Mouse (Mus musculus) urinary bladder, postnatal 36 days (tissue): ENCODE results near the gene Diaph2.
"Not testable (repeated sequence)": the region's sequence is repeated elsewhere in the genome, so short reads cannot be mapped to it uniquely, and the experiment has no call there.

Experiments used
- DNase-seq, 2 experiments: peaks; one replicate each; pipeline ENCODE4 v3.0.0; 2022; ENCODE audit warnings: low spot score in 2 of 2, mixed read lengths in 1 of 2

Gene Diaph2

DNA sequence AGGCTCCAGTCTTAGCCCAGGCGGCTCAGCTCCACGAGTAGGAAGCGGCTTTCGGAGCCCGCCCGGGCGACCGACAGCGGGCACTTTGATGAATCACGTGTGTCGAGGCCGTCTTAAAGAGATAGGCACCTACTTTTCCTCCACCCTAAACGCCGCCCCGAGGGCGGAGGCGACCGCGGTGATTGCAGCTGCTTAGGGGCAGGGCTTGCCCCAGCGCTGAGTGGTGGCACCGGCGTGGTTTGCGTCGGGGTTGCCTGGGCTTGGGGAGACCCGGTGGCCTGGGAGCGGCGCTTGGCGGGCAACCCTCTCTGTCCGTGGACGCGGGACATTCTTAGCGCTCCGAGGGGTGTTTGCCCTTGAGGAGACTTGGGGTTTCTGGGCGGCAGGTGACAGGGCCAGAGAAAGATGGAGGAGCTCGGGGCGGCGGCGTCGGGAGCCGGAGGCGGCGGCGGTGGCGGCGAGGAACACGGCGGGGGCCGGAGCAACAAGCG lies at the start of gene Diaph2:
Diaph2 (plus strand) TSS at position 172 of the 491 bp plus-strand sequence.
- DNase-seq, result peak; percentile 60 to 82

DNA sequence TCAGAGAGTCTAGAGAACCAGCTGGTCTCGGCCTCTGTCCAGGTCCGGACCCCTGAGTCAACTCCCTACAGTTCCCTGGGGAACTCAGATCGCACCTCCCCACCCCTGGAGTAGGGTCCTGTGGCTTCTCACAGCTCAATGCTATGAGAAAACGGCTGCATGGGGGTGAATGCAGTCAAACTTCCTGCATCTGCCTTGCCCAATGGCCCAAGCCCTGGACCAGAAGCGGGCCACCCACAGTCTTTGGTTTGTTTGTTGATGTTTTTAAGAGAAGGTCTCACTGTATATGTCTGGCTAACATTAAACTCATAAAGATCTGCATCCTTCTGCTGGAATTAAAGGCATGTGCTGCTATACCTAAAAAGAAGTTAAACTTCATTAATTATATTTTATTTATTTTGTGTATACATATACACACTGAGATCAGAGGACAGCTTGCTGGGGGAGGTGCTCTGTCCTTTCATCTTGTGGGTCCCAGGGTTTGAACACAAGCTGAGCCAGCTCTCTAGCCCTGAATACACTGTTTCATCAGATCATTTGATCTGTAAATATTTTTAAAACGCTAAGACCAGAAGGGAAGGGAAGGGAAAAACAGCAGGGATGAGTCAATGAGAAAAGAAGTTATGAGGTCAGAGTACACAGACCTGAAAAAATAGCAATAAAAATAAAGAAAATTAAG lies 47.8 kb upstream of the Diaph2 start:
- DNase-seq, result no peak

DNA sequence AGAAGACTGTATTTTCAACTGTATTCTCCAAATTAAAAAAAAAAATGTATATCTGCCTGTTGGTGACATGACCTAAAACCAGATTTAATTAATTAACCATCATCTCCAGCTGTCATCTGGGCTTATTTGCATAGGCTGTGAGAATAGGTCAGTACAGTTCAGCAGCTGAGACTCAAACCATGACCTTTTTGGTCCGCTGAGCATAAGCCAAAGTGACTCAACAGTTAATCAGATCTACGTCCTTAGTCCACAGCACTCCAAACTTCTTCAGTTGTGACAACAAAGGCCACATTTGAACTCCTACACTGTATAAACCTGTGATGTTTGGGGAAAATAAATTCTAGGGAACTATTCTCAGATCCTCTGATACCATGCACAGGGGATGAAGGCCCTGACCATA lies 39.9 kb upstream of the Diaph2 start:
- DNase-seq, result no peak

DNA sequence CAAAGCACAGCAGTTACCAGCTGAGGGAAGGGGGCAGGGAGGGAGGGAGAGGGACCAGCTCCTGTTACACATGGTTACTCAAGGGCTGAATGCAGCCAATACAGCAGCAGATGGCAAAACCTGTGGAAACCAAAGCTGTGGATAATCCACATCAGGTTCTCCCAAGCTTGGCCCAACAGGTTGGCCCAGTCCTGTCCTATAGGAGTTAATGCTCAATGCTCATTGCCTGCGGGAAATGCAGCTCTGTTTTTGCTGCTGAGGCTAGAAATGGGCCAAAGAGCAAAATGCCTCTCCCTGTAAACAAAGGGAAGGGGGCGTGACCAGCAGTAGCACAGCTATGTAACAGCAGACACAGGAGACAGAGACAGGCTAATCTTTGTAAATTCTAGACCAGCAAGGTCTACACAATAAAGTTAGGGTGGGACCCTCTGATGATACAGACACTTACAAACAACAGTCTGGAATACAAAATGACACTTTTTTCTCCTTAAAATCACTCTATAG lies 20.8 kb upstream of the Diaph2 start:
- no peak for DNase-seq

DNA sequence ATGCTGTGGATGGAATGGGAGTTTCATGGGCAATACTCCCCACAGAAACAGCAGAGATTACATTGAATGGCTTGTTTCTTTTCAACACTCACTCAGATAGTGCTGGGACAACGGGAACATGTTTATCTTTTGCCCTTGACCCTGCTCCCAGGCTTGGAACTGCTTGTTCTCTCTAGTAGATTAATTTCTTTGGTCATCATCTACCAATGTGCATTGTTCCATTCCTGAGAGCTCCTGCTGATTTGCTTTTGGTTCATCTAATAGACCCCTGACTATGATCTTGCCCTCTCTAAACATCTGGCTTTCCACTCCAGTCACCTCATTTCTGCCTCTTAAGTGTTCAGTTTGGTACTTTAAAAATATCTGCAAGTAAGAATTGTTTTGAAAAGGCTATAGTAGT lies 13.0 kb upstream of the Diaph2 start:
- no peak for DNase-seq

DNA sequence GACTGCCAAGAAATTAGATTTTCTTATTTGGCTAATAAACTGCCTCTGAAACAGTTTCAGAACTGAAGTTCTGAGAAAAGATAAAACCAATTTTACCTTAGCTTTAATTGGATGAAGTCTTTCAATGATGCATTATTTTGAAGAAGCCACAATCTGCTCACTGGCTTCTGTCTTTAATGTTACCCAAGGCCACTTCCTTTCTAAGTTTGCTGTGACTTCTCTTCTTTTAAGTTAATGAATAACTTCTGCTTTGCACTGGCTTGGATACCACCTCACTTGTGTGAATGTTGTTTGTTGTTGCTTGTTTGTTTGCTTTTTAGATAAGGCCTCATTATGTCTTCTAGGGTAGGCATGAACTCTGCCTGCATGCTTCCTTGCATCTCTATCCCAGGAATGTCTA lies 10.3 kb upstream of the Diaph2 start:
- no peak for DNase-seq

DNA sequence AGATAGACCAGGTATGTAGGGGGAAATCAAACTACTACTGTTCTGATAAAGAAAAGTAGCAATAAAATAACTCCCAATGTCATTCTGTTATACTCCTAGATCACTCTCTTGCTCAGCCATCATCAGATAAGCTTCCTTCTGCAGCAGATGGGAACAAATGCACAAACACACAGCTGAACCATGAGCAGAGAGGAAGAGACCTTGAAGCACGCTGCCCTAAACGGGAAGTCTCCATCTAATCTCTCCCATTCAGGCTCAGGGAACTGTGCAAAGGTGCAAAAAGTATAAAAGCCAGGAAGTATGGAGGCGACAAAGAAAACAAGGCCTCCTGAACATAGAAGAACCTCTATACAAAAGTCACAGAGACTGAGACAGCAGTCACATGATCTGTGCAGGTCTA lies 6.6 kb upstream of the Diaph2 start:
- no peak for DNase-seq

DNA sequence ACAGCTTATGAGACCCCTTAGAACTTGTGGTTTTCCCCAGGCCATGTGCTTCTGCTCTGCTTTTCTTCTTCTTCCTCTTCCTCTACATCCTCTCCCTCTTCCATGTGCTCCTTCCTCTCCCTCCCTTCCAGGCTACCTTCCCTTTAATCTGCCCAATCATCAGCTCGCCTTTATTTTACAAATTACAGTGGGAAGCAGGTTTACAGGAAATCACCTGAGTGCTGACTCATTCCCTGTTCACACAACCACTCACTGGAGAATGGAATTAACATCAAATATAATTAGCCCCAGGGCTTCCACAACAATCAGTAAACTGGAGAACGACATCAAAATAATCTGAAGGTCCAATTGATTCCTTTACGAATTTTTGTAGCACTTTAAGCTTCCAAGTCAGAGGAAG lies 3.6 kb upstream of the Diaph2 start:
- no peak for DNase-seq

DNA sequence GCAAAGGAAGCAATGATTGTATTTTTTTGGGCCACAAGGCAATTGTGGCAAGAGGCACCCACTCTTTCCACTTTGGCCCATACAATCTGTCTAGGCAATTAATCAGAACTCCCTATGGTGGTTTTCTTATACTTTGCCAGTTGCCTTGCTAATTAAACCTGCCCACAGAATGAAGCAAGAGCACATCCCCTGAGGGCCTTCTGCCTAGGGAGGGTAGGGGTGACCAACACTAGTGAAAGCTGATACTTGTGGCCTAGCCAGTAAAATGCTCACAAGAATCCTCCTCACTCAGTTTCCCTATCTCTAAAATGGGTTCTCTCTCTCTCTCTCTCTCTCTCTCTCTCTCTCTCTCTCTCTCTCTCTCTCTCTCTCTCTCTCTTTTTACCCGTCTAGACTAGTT lies 440 bp upstream of the Diaph2 start:
- no peak for DNase-seq

DNA sequence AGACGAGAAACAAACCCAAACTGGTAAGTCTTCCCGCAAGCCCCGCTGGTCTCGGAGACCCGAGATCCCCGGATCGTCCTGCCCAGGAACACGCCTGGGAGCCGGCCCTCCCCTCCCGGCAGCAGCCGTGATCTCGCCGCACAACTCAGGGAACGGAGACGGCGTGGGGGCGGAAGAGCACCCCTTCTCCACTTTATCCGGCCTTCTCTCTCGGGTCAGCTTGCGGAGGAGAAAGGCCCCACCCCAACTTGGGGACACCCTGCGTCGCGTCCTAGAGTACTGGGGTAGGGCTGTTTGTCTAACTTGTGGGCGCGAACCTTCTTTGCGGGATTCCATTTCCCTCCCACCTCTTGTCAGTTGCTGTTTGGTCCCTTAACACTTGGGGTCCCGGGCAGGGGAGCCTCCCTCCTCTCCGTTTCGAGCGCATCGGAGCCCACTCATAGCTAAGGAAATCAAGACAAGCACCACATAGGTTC lies 590 bp downstream of the Diaph2 start:
- DNase-seq, result peak in 1 of 2 experiments; percentile 8

DNA sequence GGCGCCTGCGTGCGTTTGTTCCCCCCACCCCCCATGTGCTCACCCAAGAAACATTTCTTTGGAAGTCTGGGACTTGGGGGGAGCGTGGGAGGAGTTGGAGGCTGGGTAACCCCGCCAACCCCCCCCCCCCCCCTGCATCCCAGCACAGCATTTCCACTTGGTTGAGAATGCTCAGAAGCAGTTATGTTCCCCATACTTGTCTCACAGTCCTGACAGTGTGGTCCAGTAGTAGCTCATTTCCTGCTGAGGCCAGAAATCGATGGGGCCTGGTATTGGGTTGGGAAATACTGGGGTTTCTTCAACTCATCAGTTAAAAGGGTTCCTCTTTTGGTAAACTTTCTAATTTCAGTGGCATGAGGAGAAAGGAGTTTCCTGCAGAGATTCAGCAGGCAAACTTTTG lies 1.1 kb downstream of the Diaph2 start:
- no peak for DNase-seq

DNA sequence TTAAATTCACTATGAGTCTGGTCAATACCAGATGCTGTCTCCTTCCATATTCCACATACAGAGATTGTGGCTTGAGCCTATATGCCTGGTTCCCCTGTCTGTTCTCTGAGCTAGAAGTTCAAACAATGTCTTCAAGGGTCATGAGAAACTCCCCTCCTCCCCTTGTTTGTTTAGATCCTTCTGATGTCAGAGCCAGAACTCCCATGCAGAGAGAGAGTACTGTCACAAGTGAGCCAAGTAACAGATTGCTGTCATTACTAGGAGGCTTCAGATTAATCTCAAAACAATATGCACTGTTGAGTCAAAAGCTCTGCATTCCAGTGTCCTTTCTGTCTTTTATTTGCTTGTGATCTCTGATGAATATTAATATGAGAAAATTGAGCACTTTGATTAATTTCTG lies 7.1 kb downstream of the Diaph2 start:
- no peak for DNase-seq

DNA sequence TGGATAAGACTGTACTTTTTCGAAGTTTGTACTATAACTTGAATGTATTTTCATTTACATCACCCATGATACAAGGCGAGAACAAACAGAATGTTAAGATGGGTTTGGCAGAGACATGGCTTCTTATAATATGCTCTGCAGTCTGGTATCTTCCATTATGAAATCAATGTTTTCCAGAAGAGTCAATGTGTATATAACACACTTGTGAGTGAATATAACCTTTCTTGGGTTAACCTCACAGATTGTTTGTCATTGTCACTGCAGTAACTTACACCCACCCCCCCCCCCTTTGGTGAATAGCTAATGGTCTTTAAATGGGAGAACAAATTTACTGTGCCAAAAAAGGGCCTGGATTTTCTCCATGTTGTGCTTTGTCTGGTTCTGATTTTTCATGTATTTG lies 13.1 kb downstream of the Diaph2 start:
- no peak for DNase-seq

DNA sequence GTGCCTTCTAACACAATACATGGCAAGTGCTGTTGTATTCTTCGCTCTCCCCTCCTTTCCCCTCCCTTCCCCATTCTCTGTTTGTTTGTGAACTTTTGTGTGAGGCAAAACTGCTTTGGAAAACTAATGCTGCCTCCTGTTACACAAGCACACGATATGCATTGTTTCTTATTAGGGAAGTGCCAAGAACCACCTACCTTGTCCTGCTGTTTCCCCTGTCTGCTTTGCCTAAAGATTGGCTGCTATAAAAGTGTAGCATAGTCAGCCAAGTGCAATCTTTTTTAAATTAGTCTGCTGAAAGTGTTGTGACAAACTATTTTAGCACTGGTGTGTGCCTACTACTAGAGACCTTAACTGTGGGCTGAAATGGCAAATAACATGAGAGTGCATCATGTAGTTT lies 15.8 kb downstream of the Diaph2 start:
- DNase-seq, result no peak

DNA sequence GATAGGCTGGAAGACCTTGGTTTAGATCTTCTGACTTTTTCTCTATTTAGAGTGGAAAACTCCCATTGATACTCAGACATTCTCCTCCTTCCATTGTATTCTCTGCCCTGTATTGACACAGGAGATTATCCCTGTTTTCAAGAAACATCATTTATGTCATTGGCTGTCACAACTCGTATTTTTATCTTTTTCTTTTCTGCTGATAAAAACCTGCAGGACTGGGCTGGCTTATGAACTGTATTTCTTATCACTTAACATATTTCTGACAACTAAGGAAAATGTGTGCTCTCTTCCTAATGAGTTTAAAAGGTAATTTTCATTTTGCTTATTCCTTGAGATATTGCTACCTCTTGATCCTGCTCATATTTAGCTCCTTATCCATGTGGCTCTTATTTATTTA lies 17.3 kb downstream of the Diaph2 start:
- DNase-seq, result no peak

DNA sequence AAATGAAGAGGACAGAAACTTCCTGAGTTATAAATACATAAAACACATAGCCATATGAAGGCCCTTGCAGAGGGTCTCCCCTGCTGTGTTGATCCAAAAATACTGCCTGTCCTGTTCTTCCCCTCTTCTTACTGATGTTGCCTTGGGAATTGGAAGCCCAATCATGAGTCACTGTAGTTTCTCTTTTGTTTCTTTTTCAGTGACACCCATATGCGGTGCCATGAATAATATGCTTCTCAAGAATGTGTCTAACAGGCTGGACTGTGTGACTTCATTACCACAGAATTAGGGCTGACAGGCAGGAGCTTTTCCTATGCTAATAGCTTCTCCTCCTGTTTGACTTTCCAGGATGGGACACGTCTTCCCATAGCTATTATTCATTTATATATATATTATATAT lies 21.1 kb downstream of the Diaph2 start:
- no peak for DNase-seq

DNA sequence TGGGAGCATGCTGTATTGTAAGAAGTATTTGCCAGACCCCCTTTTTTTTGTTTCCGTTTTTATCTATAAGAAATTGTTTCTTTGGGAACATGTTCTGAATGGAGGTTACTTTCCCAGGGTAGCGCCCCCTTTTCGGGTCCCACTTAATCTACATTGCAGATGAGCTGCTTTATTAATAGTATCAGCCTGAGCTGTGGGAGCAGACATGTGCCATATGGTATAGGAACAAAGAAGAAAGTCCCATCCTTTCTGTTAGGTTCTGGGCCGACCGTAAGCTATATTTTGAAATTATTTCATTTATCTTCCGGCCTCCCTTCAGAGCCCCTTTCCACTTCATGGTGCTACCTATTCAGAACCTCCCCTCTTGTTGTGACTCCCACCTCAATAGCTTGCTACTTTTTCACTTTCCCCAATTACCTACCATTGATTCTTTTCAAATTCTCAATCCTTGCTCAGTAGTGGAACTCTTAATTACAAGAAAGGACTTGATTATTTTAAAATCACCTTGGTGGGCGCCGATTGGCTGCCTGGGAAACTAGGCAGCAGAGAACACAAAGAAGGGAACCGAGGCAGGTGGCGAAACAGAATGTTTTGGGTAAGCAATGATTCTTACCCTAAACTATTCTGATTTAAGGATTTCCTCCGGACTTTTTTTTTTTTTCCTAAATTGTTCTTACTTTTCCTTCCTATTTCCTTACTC lies 24.2 kb downstream of the Diaph2 start:
- DNase-seq, result no peak

DNA sequence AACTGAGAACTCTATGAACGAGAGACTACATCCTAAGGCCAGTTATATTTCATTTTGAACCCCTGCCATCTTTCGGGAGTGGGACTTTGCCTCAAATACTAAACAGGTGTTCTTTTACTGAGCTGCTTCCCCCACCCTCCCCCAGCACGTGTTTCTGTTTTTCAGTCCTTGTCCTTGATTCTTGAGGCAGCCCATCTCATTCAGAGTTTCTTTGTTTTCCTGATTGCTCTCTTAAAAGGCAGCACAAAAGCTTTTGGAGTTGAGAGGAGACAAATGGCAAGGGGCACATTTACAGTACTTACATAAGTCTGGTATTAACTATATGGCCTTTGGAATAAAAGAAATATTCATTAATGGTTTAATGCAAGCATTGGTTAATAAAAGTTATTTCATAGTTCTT lies 24.9 kb downstream of the Diaph2 start:
- DNase-seq, result no peak

DNA sequence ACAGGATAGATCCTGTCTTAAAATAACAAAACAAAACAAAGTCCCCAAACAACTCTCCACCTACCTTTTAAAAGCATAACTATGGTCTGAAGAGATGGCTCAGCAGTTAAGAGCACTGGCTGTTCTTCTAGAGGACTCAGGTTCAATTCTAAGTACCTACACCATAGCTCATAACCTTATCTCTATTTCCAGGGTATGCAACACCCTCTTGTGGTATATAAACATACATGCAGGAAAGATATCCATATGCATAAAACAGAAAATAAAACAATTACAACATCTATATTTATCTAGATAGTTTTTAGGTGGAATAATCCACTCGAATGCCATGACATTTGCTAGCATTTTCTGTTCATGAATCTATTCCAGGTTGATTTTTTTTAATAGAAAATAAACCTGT lies 27.2 kb downstream of the Diaph2 start:
- DNase-seq, result no peak

DNA sequence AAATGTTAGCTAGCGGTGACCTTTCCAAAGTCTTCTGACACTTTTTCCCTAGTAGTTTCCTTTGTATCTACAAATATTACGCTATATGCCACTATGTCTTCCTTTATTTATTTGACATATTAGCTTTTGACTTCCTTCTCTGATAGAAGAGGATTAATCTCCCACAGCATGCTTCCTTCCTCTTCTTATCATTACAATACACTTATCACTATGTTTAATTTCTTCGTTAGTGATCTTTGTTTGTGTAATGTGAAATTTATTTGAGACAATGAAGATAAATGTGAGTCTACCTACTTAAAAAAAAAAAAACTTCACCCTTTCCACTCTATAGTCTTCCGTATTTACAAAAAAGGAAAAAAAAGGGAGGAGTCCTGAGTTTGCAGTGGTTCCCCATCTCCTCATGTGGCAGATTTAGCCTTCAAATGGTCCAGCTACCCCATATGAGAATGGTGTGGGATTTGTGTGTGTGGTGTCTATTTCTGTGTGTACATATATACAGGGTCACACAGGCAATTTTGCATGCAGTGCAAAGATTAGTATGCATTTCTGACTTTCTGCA lies 27.9 kb downstream of the Diaph2 start:
- DNase-seq, result no peak

DNA sequence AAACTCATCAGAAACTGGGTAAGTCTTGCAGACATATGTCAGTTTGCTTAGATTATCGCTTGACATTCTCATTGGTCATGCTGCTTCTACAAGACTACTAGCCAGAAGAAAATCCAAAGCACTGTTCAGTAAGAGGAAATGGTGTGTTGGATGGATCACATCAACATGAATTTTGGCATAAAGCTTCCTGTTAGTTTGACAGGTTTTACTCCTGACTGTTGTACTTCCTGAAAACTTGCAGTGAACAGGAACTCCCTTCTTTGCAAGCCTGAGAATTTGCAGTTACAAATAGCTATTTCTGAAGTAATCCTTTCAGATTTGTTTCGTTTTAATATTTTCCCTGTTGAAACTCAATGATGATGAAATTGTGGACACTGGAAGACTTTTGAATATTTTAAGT lies 32.3 kb downstream of the Diaph2 start:
- no peak for DNase-seq

DNA sequence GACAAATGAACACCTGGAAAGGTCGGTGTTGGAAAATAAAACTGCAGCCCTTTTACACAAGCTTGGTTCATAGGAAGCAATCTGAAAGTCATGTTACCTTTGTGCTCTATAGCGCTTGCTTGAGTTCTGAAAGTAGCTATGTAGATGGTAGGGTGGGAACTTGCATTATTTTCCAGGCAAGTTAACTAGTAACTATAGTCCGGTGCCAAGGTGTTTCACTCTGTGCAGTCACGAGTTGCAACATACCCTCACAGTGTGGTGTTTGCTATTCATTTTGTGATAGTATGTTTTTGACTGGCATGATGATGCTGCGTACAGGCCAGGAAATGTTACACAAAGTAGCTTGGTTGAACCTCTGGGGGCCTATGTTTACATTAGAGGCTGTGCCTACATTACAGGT lies 34.5 kb downstream of the Diaph2 start:
- no peak for DNase-seq

DNA sequence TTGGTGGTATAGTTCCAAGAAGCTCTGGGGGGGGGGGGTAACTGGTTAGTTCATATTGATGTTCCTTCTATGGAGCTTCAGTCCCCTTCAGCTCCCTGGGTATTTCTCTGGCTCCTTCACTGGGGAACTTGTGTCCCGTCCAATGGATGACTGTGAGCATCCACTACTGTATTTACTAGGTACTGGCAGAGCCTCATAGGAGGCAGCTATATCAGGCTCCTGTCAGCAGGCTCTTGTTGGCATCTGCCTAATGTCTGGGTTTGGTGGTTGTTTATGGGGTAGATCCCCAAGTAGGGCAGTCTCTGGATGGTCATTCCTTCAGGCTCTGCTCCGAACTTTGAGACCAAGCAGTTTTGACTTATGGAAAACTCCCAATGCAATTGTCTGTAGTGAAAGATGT lies 50.4 kb downstream of the Diaph2 start:
- not testable (repeated sequence) for DNase-seq
